In the genomic region with DNA sequence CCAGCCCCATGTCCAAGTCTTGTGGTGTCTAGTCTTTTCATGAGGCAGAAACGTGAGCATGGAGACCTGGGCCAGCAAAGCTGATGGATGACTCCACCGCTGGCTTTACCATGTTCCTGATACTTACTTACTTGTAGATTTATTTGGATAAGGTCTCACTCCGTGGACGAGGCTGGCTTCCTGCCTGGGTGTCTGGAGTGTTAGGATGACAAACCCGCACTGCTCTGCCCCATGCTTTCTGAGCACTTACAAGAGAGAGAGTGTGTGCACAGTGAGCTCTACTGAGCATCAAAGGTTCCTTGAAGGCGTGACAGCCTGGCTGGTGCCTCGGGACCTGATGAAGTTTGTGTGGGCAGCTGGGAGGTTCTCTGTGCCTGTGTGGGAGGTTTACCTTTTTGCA, we compare ENCODE assay signal across 20 mouse cellular contexts. TPM values are rescaled to one million over a fixed set of nuclear protein-coding genes. Genes with fewer than 3 reads are reported as not detected.
DNase-seq lines count a peak whose midpoint lies in the region; ATAC-seq and TF ChIP-seq lines count a peak whose summit lies in the region.
"Had no signal": no experiment of that assay in that cellular context is flagged by ENCODE, and none has a peak within 500 bp of the region (broad histone marks: within the 10 kb centered on the region; RNA-seq: fewer than 3 reads in every experiment).

No protein-coding gene starts in this region.

- no peak overlapping the region for H3K27ac ChIP-seq in kidney, adult 2 months (ENCODE audit: insufficient read depth, low read depth, low read length)
- H3K27ac ChIP-seq in lung, embryonic 16.5 days (ENCODE audit: low read length) = no peak overlapping the region
- 0 out of 2 replicates have a peak overlapping the region, but pooled peaks have one; percentile 7 for H3K27ac ChIP-seq in olfactory bulb, adult 2 months (ENCODE audit: insufficient read depth, low read depth, low read length)
- H3K27ac ChIP-seq: gastrocnemius, adult 2 months; kidney, postnatal 0 days; limb, embryonic 10.5 days; liver, embryonic 13.5 days; neural tube, embryonic 15.5 days; stomach, embryonic 15.5 days had no signal

- no peaks in the 10 kb centered on the region for H3K36me3 ChIP-seq in kidney, adult 2 months (ENCODE audit: control insufficient read depth, insufficient read depth, low read length)
- no peaks in the 10 kb centered on the region for H3K36me3 ChIP-seq in lung, embryonic 16.5 days (ENCODE audit: control insufficient read depth, insufficient read depth, low read length)
- H3K36me3 ChIP-seq: G1E; limb, embryonic 10.5 days; liver, embryonic 13.5 days; neural tube, embryonic 15.5 days; stomach, embryonic 15.5 days had no signal

- DNase-seq in kidney, postnatal 4 days = peak; percentile 12 to 20
- no peak for DNase-seq in kidney, adult 2 months
- DNase-seq in lung, postnatal 14 days = no peak
- peak; percentile 27 to 33 for DNase-seq in left cerebral cortex, postnatal 36 days (ENCODE audit: low spot score in 2 of 2)
- no peak for DNase-seq in urinary bladder, adult 18-20 months (ENCODE audit: low spot score in 2 of 2)
- DNase-seq: adrenal gland, postnatal 36 days; cerebellum, adult 9-10 months; gastrocnemius, adult 2 months; heart, adult 18-20 months; liver, embryonic 13.5 days; midbrain, embryonic 14.5 days had no signal

- 60% methylated on average over 7 of the region's 7 CpGs for WGBS in kidney, adult 2 months
- 12% methylated on average over 7 of the region's 7 CpGs for WGBS in lung, embryonic 16.5 days
- WGBS in olfactory bulb, adult 2 months = 37% methylated on average over 7 of the region's 7 CpGs

- intact Hi-C loops in left cerebral cortex, postnatal 36 days (cut with DNase I) = no loop called here

- no peaks in the 10 kb centered on the region for H3K27me3 ChIP-seq in kidney, adult 2 months (replicated peaks; ENCODE audit: control insufficient read depth, insufficient read depth, low read length)
- no peaks in the 10 kb centered on the region for H3K27me3 ChIP-seq in lung, embryonic 16.5 days (ENCODE audit: control insufficient read depth, insufficient read depth, low read depth, low read length)
- H3K27me3 ChIP-seq: liver, embryonic 13.5 days; neural tube, embryonic 15.5 days; stomach, embryonic 15.5 days had no signal

- peak; percentile 88 for ATAC-seq in lung, embryonic 16.5 days (ENCODE audit: low read depth)
- ATAC-seq: inflammation-experienced regulatory T-cells, adult 6 months had no signal

- no peak for TF ChIP-seq CTCF in kidney, adult 2 months (conservative IDR thresholded peaks at IDR 0.05; ENCODE audit: insufficient read depth, insufficient read length, low read depth, low read length)
- TF ChIP-seq CTCF in olfactory bulb, adult 2 months (IDR thresholded peaks at IDR 0.05; ENCODE audit: insufficient read depth, low read depth, low read length) = no peak

- H3K4me2 ChIP-seq in lung, embryonic 16.5 days (ENCODE audit: low read depth, low read length) = no peak overlapping the region
- H3K4me2 ChIP-seq: liver, embryonic 13.5 days; neural tube, embryonic 15.5 days; stomach, embryonic 15.5 days had no signal

- no peaks in the 10 kb centered on the region for H3K9me3 ChIP-seq in lung, embryonic 16.5 days (ENCODE audit: control insufficient read depth, low read length)
- H3K9me3 ChIP-seq: G1E; limb, embryonic 10.5 days; liver, embryonic 13.5 days; neural tube, embryonic 15.5 days; stomach, embryonic 15.5 days had no signal

- H3K9ac ChIP-seq in lung, embryonic 16.5 days (ENCODE audit: low read length) = no peak overlapping the region
- H3K9ac ChIP-seq: liver, embryonic 13.5 days; neural tube, embryonic 15.5 days; stomach, embryonic 15.5 days had no signal

- no peaks in the 10 kb centered on the region for H3K4me1 ChIP-seq in kidney, adult 2 months (ENCODE audit: control insufficient read depth, insufficient read depth, low read length)
- peaks cover 5% of the 10 kb centered on the region for H3K4me1 ChIP-seq in lung, embryonic 16.5 days (replicated peaks; ENCODE audit: control insufficient read depth, insufficient read depth, low read length)
- peaks cover 22% of the 10 kb centered on the region for H3K4me1 ChIP-seq in olfactory bulb, adult 2 months (ENCODE audit: control insufficient read depth, insufficient read depth, low read length)

- TF ChIP-seq POLR2A in kidney, adult 2 months (IDR thresholded peaks at IDR 0.05; ENCODE audit: low read depth, low read length) = no peak
- no peak for TF ChIP-seq POLR2A in olfactory bulb, adult 2 months (IDR thresholded peaks at IDR 0.05; ENCODE audit: insufficient read depth, low read depth, low read length)

- no peak overlapping the region for H3K4me3 ChIP-seq in kidney, adult 2 months (ENCODE audit: insufficient read depth, low read depth, low read length)
- H3K4me3 ChIP-seq in lung, embryonic 16.5 days (ENCODE audit: low read length) = no peak overlapping the region
- H3K4me3 ChIP-seq in olfactory bulb, adult 2 months (ENCODE audit: insufficient read depth, low read depth, low read length) = no peak overlapping the region
- H3K4me3 ChIP-seq: gastrocnemius, adult 2 months; limb, embryonic 10.5 days; liver, embryonic 13.5 days; myocyte; neural tube, embryonic 15.5 days; stomach, embryonic 15.5 days had no signal

RNA-seq across cellular contexts. Expression of a gene that starts 27.5 kb away (rescaled TPM):
- 1.0 and 1.3 TPM in 2 replicates for polyA plus RNA-seq in kidney, adult 2 months (2012; rRNA removed)
- 5.0 and 5.6 TPM in 2 replicates for polyA plus RNA-seq in lung, embryonic 16.5 days (2015; fragmentation: Nextera tagmentation; extraction: Ambion mirVana)
- 10 to 100 TPM; 40.7 to 43.0 TPM for total RNA-seq in left cerebral cortex, postnatal 36 days (2021)
- not detected in 2 replicates for polyA plus RNA-seq in olfactory bulb, adult 2 months (2012; ENCODE audit: insufficient read depth, insufficient read length, low replicate concordance, missing spikeins)

Comparison
In these comparisons a context has a peak if more than half of its experiments do, and no peak if none do; other contexts are left out.
1. DNase-seq: peak in kidney, postnatal 4 days (2 of 2) and left cerebral cortex, postnatal 36 days (2 of 2); none in kidney, adult 2 months (single experiment), lung, postnatal 14 days (single experiment) and urinary bladder, adult 18-20 months (0 of 2).